Comparison of ENCODE assay signal across 11 mouse cellular contexts in genomic region chr14:24262915-24263314, GRCm38 (mm10). TPM values are rescaled to one million over a fixed set of nuclear protein-coding genes. Genes with fewer than 3 reads are reported as not detected.
DNase-seq lines count a peak whose midpoint lies in the region; ATAC-seq lines count a peak whose summit lies in the region.
"Had no signal": no experiment of that assay in that cellular context is flagged by ENCODE, and none has a peak within 500 bp of the region (broad histone marks: within the 10 kb centered on the region; RNA-seq: fewer than 3 reads in every experiment).

No protein-coding gene starts in this region.

- H3K9me3 ChIP-seq in hindbrain, embryonic 11.5 days (ENCODE audit: control insufficient read depth, low read length): no peaks in the 10 kb centered on the region
- no peaks in the 10 kb centered on the region for H3K9me3 ChIP-seq in limb, embryonic 15.5 days
- H3K9me3 ChIP-seq: heart, embryonic 10.5 days had no signal

- WGBS in hindbrain, embryonic 11.5 days: 50% methylated on average over 2 of the region's 2 CpGs
- 29% methylated on average over 2 of the region's 2 CpGs for WGBS in limb, embryonic 15.5 days

- no peak overlapping the region for H3K4me3 ChIP-seq in hindbrain, embryonic 11.5 days (ENCODE audit: low read depth, low read length)
- no peak overlapping the region for H3K4me3 ChIP-seq in limb, embryonic 15.5 days
- H3K4me3 ChIP-seq: heart, embryonic 10.5 days had no signal

- no peak overlapping the region for H3K4me2 ChIP-seq in hindbrain, embryonic 11.5 days (replicated peaks; ENCODE audit: low read depth, low read length)
- H3K4me2 ChIP-seq in limb, embryonic 15.5 days: no peak overlapping the region

- 0 out of 2 replicates have a peak, but pooled peaks cover 5% of the 10 kb centered on the region for H3K4me1 ChIP-seq in hindbrain, embryonic 11.5 days (replicated peaks; ENCODE audit: control insufficient read depth, insufficient read depth, low read length)
- peaks cover 27% of the 10 kb centered on the region for H3K4me1 ChIP-seq in limb, embryonic 15.5 days
- H3K4me1 ChIP-seq: heart, embryonic 10.5 days had no signal

- no peaks in the 10 kb centered on the region for H3K27me3 ChIP-seq in hindbrain, embryonic 11.5 days (ENCODE audit: control insufficient read depth, insufficient read depth, low read length)
- H3K27me3 ChIP-seq in limb, embryonic 15.5 days: no peaks in the 10 kb centered on the region

- peak; percentile 82 to 90 for DNase-seq in right cerebral cortex, postnatal 10 days (ENCODE audit: low spot score in 2 of 2)
- DNase-seq in right cerebral cortex, postnatal 36 days (ENCODE audit: low spot score in 2 of 2): no peak
- peak; percentile 68 for DNase-seq in hindbrain, embryonic 11.5 days (ENCODE audit: low spot score)
- no peak for DNase-seq in testis, postnatal 10 days (ENCODE audit: low spot score)
- no peak for DNase-seq in urinary bladder, postnatal 36 days (ENCODE audit: low spot score in 2 of 2)
- DNase-seq in adrenal gland, postnatal 10 days: no peak
- DNase-seq in kidney, postnatal 25 days: no peak

- no peaks in the 10 kb centered on the region for H3K36me3 ChIP-seq in hindbrain, embryonic 11.5 days (ENCODE audit: control insufficient read depth, insufficient read depth, low read length)
- no peaks in the 10 kb centered on the region for H3K36me3 ChIP-seq in limb, embryonic 15.5 days
- H3K36me3 ChIP-seq: heart, embryonic 10.5 days had no signal

- H3K27ac ChIP-seq in hindbrain, embryonic 11.5 days (ENCODE audit: low read depth, low read length): no peak overlapping the region
- peak overlapping the region; percentile 79 for H3K27ac ChIP-seq in limb, embryonic 15.5 days

- peak; percentile 71 for ATAC-seq in hindbrain, embryonic 11.5 days (ENCODE audit: low FRiP score)
- peak; percentile 85 for ATAC-seq in limb, embryonic 15.5 days (ENCODE audit: insufficient number of reproducible peaks, low FRiP score, low TSS enrichment, low read depth)

- H3K9ac ChIP-seq in hindbrain, embryonic 11.5 days (ENCODE audit: low read depth, low read length): no peak overlapping the region
- no peak overlapping the region for H3K9ac ChIP-seq in limb, embryonic 15.5 days

RNA-seq across cellular contexts. Expression of gene Dlg5, which starts 17.2 kb away (rescaled TPM):
- polyA plus RNA-seq in hindbrain, embryonic 11.5 days (2014; fragmentation: Nextera tagmentation; extraction: Ambion mirVana): 20.8 and 26.9 TPM in 2 replicates
- 15.1 and 19.1 TPM in 2 replicates for polyA plus RNA-seq in limb, embryonic 15.5 days (2015; fragmentation: Nextera tagmentation; extraction: Ambion mirVana)
- total RNA-seq in adrenal gland, postnatal 10 days (2021): 10 to 100 TPM; 31.9 to 37.6 TPM
- total RNA-seq: MEL had no signal

RNA-seq across cellular contexts. Expression of gene E330034G19Rik, which starts 30.1 kb away (rescaled TPM):
- polyA plus RNA-seq in hindbrain, embryonic 11.5 days (2014; fragmentation: Nextera tagmentation; extraction: Ambion mirVana): not detected in 2 replicates
- not detected in 2 replicates for polyA plus RNA-seq in limb, embryonic 15.5 days (2015; fragmentation: Nextera tagmentation; extraction: Ambion mirVana)
- total RNA-seq in adrenal gland, postnatal 10 days (2021): not detected
- total RNA-seq: liver, adult 2 months; MEL had no signal
- polyA plus RNA-seq: heart, embryonic 10.5 days; liver, adult 2 months had no signal

Comparison
In these comparisons a context has a peak if more than half of its experiments do, and no peak if none do; other contexts are left out.
1. DNase-seq: peak in right cerebral cortex, postnatal 10 days (2 of 2) and hindbrain, embryonic 11.5 days (single experiment); none in right cerebral cortex, postnatal 36 days (0 of 2), testis, postnatal 10 days (single experiment), urinary bladder, postnatal 36 days (0 of 2), adrenal gland, postnatal 10 days (single experiment) and kidney, postnatal 25 days (0 of 2).